Mouse (Mus musculus) gastrocnemius, postnatal 36 days (tissue): ENCODE data around the gene Leng1. TPM values are rescaled to one million over a fixed set of nuclear protein-coding genes. Genes with fewer than 3 reads are reported as not detected.

Experiments
- DNase-seq, 2 experiments: peaks; one replicate each; pipeline ENCODE4 v3.0.0; 2022
- intact Hi-C: fragments of 180-260 bp; cut with DNase I; formaldehyde crosslinking; loops from one replicate; pipeline ENCODE4 v1.15.1; 2025
- microRNA-seq, 2 experiments: library from miRNA; unstranded; fragments of <30 nt; microRNA quantifications; one replicate each; pipeline ENCODE4 v1.2.0; 2021
- total RNA-seq, 2 experiments: library from RNA; stranded (reverse); gene quantifications; 2 replicates each; pipeline ENCODE4 v1.2.3; 2021

Gene Leng1
- total RNA-seq, 2 experiments from 2014 or later, result 3.3 to 6.1 TPM

GRCm38 (mm10) chr7:3644672-3645487 is 20.8 kb downstream of the Leng1 start, which contains the start of gene Cnot3:
Gene Cnot3 (plus strand): TSS chr7:3645268.
- peak; percentile 97 for DNase-seq
- intact Hi-C loops, result no loop called here

GRCm38 (mm10) chr7:3644348-3644671 is 21.3 kb downstream of the Leng1 start:
- peak in 1 of 2 experiments; percentile 75 for DNase-seq
- intact Hi-C loops, result no loop called here

GRCm38 (mm10) chr7:3643843-3644242 is 21.8 kb downstream of the Leng1 start:
- intact Hi-C loops, result loop anchor here (1.0 kb wide), 1 partner anchor 12 kb away; no protein-coding TSS in a partner anchor
- no peak for DNase-seq

- no peak for DNase-seq
- intact Hi-C loops, result loop anchor here (1.0 kb wide), 1 partner anchor 11 kb away; no protein-coding TSS in a partner anchor
Observed at GRCm38 (mm10) chr7:3643412-3643811, 22.2 kb downstream of the Leng1 start.

- intact Hi-C loops, result loop anchor here (5.0 kb wide), 1 partner anchor 72 kb away; the partner anchor contains the start of gene Rps9
- DNase-seq, result no peak
Observed at GRCm38 (mm10) chr7:3630478-3630815, 35.2 kb downstream of the Leng1 start.

- intact Hi-C loops, result loop anchor here (1.0 to 10.0 kb wide), 4 partner anchors 13 to 505 kb away; partner anchors contain the start of genes Leng8, Ndufa3 and Rps9
- peak; percentile 82 to 91 for DNase-seq
Observed at GRCm38 (mm10) chr7:3629543-3630477, 35.8 kb downstream of the Leng1 start, which contains the start of the genes Tfpt and Prpf31. Gene Tfpt (minus strand): TSS chr7:3629929. Gene Prpf31 (plus strand): TSS chr7:3629985.

- intact Hi-C loops, result loop anchor here (1.0 to 10.0 kb wide), 3 partner anchors 12 to 506 kb away; partner anchors contain the start of genes Leng8 and Ndufa3
- DNase-seq, result no peak
Observed at GRCm38 (mm10) chr7:3629030-3629429, 36.6 kb downstream of the Leng1 start.

- DNase-seq, result peak; percentile 67 to 79
- intact Hi-C loops, result loop anchor here (1.0 kb wide), 1 partner anchor 12 kb away; the partner anchor contains the start of genes Prpf31 and Tfpt
Observed at GRCm38 (mm10) chr7:3617242-3617995, 48.2 kb downstream of the Leng1 start, which contains the start of gene Ndufa3. Gene Ndufa3 (plus strand): TSS chr7:3617373.

- intact Hi-C loops, result loop anchor here (1.0 kb wide), 1 partner anchor 13 kb away; the partner anchor contains the start of genes Prpf31 and Tfpt
- no peak for DNase-seq
Observed at GRCm38 (mm10) chr7:3616389-3617241, 49.0 kb downstream of the Leng1 start.

GRCm38 (mm10) chr7:3616057-3616388 is 49.6 kb downstream of the Leng1 start, which contains the start of gene Oscar:
Gene Oscar (minus strand): TSS chr7:3616157.
- intact Hi-C loops, result no loop called here
- DNase-seq, result no peak

- no peak for DNase-seq
- intact Hi-C loops, result no loop called here
Observed at GRCm38 (mm10) chr7:3614021-3614420, 51.6 kb downstream of the Leng1 start.

- intact Hi-C loops, result no loop called here
- no peak for DNase-seq
Observed at GRCm38 (mm10) chr7:3611006-3611405, 54.6 kb downstream of the Leng1 start.

- intact Hi-C loops, result no loop called here
- DNase-seq, result no peak
Observed at GRCm38 (mm10) chr7:3610437-3610836, 55.2 kb downstream of the Leng1 start.

Small RNA genes within 50 kb of the gene (microRNA-seq; reads per million reads assigned to microRNA genes)
- gene Mir3572, result 0 to 0.72 reads per million in 2 experiments

Other genes with a start within 250 kb of the Leng1 start
- gene Cacng6, start 241.6 kb downstream of the Leng1 start, total RNA-seq, result 100 to 1,000 TPM in 1 of 2 experiments, 10 to 100 TPM in 1; 96.8 to 101 TPM
- not detected for gene Tarm1, start 163.2 kb downstream of the Leng1 start, total RNA-seq
- not detected for gene Oscar, start 49.7 kb downstream of the Leng1 start, total RNA-seq
- gene Ndufa3, start 48.5 kb downstream of the Leng1 start, total RNA-seq, result 100 to 1,000 TPM; 868 to 976 TPM
- gene Tfpt, start 35.9 kb downstream of the Leng1 start, total RNA-seq, result 10 to 100 TPM; 12.8 to 17.0 TPM
- 10 to 100 TPM; 20.9 to 21.7 TPM for gene Prpf31, start 35.9 kb downstream of the Leng1 start, total RNA-seq
- gene Cnot3, start 20.6 kb downstream of the Leng1 start, total RNA-seq, result 10 to 100 TPM; 13.3 to 19.8 TPM
- under 1 TPM; 0.43 to 0.94 TPM for gene Tmc4, start 11.7 kb upstream of the Leng1 start, total RNA-seq
- 10 to 100 TPM; 26.6 to 27.9 TPM for gene Tsen34, start 27.0 kb upstream of the Leng1 start, total RNA-seq
- gene Mboat7, start 27.7 kb upstream of the Leng1 start, total RNA-seq, result 10 to 100 TPM in 1 of 2 experiments, 1 to 10 TPM in 1; 8.4 to 10.2 TPM
- gene Rps9, start 38.2 kb upstream of the Leng1 start, total RNA-seq, result 100 to 1,000 TPM; 353 to 420 TPM
- under 1 TPM; 0.61 to 0.89 TPM for gene Pirb, start 54.6 kb upstream of the Leng1 start, total RNA-seq
- under 1 TPM; 0.15 to 0.20 TPM for gene Gm15448, start 159.8 kb upstream of the Leng1 start, total RNA-seq
- gene Pira2, start 179.2 kb upstream of the Leng1 start, total RNA-seq, result under 1 TPM in 1 of 2 experiments, not detected in 1; 0.37 TPM
- gene Gm14548, start 232.3 kb upstream of the Leng1 start, total RNA-seq, result under 1 TPM in 1 of 2 experiments, not detected in 1; 0.20 TPM
- not detected for gene Lilra6, start 249.7 kb upstream of the Leng1 start, total RNA-seq